ENCODE assay signal across 7 mouse cellular contexts in the genomic region with DNA sequence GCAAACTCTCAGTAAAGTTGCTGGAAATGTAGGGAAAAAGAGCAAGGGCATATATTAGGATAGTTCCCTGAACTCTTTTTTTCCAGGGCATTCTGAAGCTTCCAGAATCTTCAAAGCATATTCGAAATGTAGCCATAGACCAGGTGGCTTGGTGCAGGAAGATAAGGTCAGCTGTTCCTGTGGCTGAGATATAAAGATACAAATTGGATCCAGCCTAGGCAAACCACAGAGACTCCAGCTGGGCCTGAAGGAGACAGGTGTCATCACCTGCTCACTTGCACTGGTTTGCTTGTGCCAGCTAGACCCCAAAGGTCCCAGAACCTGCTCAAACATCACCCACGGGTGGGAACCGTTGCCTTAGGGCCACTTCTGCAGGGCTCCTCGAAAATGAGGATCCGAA. TPM values are rescaled to one million over a fixed set of nuclear protein-coding genes. Genes with fewer than 3 reads are reported as not detected.
DNase-seq lines count a peak whose midpoint lies in the region; ATAC-seq and TF ChIP-seq lines count a peak whose summit lies in the region.

No protein-coding gene starts in this region.

- no peak for TF ChIP-seq CTCF in layer of hippocampus, adult 2 months (conservative IDR thresholded peaks at IDR 0.05)

- peaks cover 8% of the 10 kb centered on the region; the same call in 1 of the 2 replicates for H3K27me3 ChIP-seq in forebrain, embryonic 12.5 days
- H3K27me3 ChIP-seq in intestine, embryonic 15.5 days (replicated peaks), result no peaks in the 10 kb centered on the region; the same call in 1 of the 2 replicates
- H3K27me3 ChIP-seq in neural tube, embryonic 12.5 days (replicated peaks), result no peaks in the 10 kb centered on the region

- WGBS in forebrain, embryonic 12.5 days, result 84% methylated on average over 5 of the region's 5 CpGs
- 78% methylated on average over 5 of the region's 5 CpGs for WGBS in intestine, embryonic 15.5 days
- 82% methylated on average over 5 of the region's 5 CpGs for WGBS in neural tube, embryonic 12.5 days

- ATAC-seq in forebrain, embryonic 12.5 days (ENCODE audit: low FRiP score), result peak; percentile 6; the same call in 1 of the 2 replicates
- 0 out of 2 replicates have a peak, but pooled peaks have one; percentile 5 for ATAC-seq in intestine, embryonic 15.5 days
- ATAC-seq in neural tube, embryonic 12.5 days (ENCODE audit: low FRiP score, low read depth), result peak; percentile 22; the same call in 1 of the 2 replicates
- ATAC-seq in erythroid progenitor cell, adult 5-6 weeks (replicated peaks; ENCODE audit: low FRiP score, poor library complexity, severe bottlenecking), result no peak

- no peaks in the 10 kb centered on the region for H3K9me3 ChIP-seq in forebrain, embryonic 12.5 days
- H3K9me3 ChIP-seq in intestine, embryonic 15.5 days, result no peaks in the 10 kb centered on the region
- H3K9me3 ChIP-seq in neural tube, embryonic 12.5 days, result no peaks in the 10 kb centered on the region

- no peak for DNase-seq in layer of hippocampus, adult 2 months (ENCODE audit: low spot score in 2 of 2)
- DNase-seq in layer of hippocampus, adult 8-10 months (ENCODE audit: low spot score in 2 of 2), result no peak
- DNase-seq in ovary, postnatal 10 days (ENCODE audit: low spot score), result no peak

- H3K36me3 ChIP-seq in forebrain, embryonic 12.5 days (replicated peaks), result no peaks in the 10 kb centered on the region
- no peaks in the 10 kb centered on the region for H3K36me3 ChIP-seq in intestine, embryonic 15.5 days
- H3K36me3 ChIP-seq in neural tube, embryonic 12.5 days, result no peaks in the 10 kb centered on the region

- peak overlapping the region; percentile 85; the same call in 1 of the 2 replicates for H3K4me3 ChIP-seq in layer of hippocampus, adult 2 months
- 0 out of 2 replicates have a peak overlapping the region, but pooled peaks have one; percentile 81 for H3K4me3 ChIP-seq in forebrain, embryonic 12.5 days (replicated peaks)
- H3K4me3 ChIP-seq in intestine, embryonic 15.5 days (replicated peaks), result peak overlapping the region; percentile 88; the same call in 1 of the 2 replicates
- no peak overlapping the region for H3K4me3 ChIP-seq in neural tube, embryonic 12.5 days

- no peak overlapping the region for H3K4me2 ChIP-seq in forebrain, embryonic 12.5 days
- peak overlapping the region; percentile 91 for H3K4me2 ChIP-seq in intestine, embryonic 15.5 days (replicated peaks)
- H3K4me2 ChIP-seq in neural tube, embryonic 12.5 days (replicated peaks), result peak overlapping the region; percentile 79

- peaks cover 4% of the 10 kb centered on the region; the same call in 1 of the 2 replicates for H3K4me1 ChIP-seq in forebrain, embryonic 12.5 days
- no peaks in the 10 kb centered on the region for H3K4me1 ChIP-seq in intestine, embryonic 15.5 days (replicated peaks)
- H3K4me1 ChIP-seq in neural tube, embryonic 12.5 days, result no peaks in the 10 kb centered on the region; the same call in 1 of the 2 replicates

- no peak overlapping the region for H3K27ac ChIP-seq in layer of hippocampus, adult 2 months
- H3K27ac ChIP-seq in forebrain, embryonic 12.5 days, result no peak overlapping the region
- no peak overlapping the region for H3K27ac ChIP-seq in intestine, embryonic 15.5 days
- no peak overlapping the region for H3K27ac ChIP-seq in neural tube, embryonic 12.5 days

- no peak overlapping the region for H3K9ac ChIP-seq in forebrain, embryonic 12.5 days
- H3K9ac ChIP-seq in intestine, embryonic 15.5 days, result no peak overlapping the region
- no peak overlapping the region for H3K9ac ChIP-seq in neural tube, embryonic 12.5 days

RNA-seq across cellular contexts. Expression of gene Klhl8, which starts 0.5 kb away (rescaled TPM):
- total RNA-seq in layer of hippocampus, adult 2 months (2021), result 10 to 100 TPM; 30.4 to 32.7 TPM
- 10 to 100 TPM; 28.9 to 33.5 (median 30.9) TPM for total RNA-seq in layer of hippocampus, adult 8-10 months (2022)
- polyA plus RNA-seq in forebrain, embryonic 12.5 days (2016; fragmentation: Nextera tagmentation; extraction: Ambion mirVana), result 17.4 and 18.8 TPM in 2 replicates
- polyA plus RNA-seq in intestine, embryonic 15.5 days (2015; fragmentation: Nextera tagmentation; extraction: Ambion mirVana), result 8.2 and 8.5 TPM in 2 replicates
- polyA plus RNA-seq in neural tube, embryonic 12.5 days (2016; fragmentation: Nextera tagmentation; extraction: Ambion mirVana), result 18.4 and 21.1 TPM in 2 replicates
- total RNA-seq in erythroid progenitor cell, adult 5-6 weeks (2015; ENCODE audit: low replicate concordance), result 0.42 TPM in 1 of 2 replicates, not detected in the other
- total RNA-seq in erythroid progenitor cell, adult 5-6 weeks (2017; ENCODE audit: low replicate concordance), result 0.53 TPM in 1 of 2 replicates, not detected in the other

Comparison
In these comparisons a context has a peak if more than half of its experiments do, and no peak if none do; other contexts are left out.
1. RNA of gene Klhl8, which starts 0.5 kb away (total RNA-seq): 30.4 to 32.7 TPM in layer of hippocampus, adult 2 months and 28.9 to 33.5 TPM in layer of hippocampus, adult 8-10 months; 0.42 to 0.53 TPM in erythroid progenitor cell, adult 5-6 weeks; every median in the first group is over 10 times any median in the second.